Mouse (Mus musculus): ENCODE measurements around the gene Jag2. TPM values are rescaled to one million over a fixed set of nuclear protein-coding genes. Genes with fewer than 3 reads are reported as not detected.
A peak's percentile ranks its signal among the peaks of the same experiment; 100 is the strongest.

The Jag2 gene
- polyA plus RNA-seq, 1 experiment, result 0.25 TPM

DNA sequence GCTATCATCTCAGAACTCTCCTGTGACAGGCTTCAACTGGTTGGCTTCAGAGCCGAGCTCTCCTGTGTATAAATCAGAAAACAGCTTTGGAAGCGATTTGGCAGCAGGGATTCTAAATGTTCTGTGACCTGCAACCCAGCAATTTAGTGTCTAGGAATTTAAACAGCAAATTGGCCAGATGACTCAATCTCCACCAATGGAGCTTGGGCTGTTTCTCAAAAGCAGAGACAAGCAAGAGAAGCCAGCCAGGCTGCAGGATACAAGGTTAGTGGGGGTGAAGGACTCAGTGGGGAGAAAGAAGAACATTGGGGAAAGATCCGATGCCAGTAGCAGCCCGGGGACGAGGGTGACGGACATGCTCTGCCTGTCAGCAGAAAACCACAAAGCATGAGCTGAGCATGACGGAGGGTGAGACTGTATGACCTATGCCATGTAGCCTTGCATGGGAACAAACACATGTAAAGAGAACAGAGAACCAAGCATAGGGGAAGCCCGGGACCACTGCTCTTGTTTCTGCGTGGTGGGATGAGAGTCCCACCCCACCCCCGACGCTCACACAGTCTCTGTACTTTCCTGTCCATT is 35.2 kb downstream of the Jag2 start:
- H3K27ac ChIP-seq (ENCODE audit: insufficient read depth, low read length), result no peak overlapping the region
- peaks cover 5% of the 10 kb centered on the region; the same call in 1 of the 2 replicates for H3K4me1 ChIP-seq (ENCODE audit: control insufficient read depth, insufficient read depth, low read length)
- H3K4me3 ChIP-seq (ENCODE audit: insufficient read depth, low read length), result no peak overlapping the region
- no peak for TF ChIP-seq POLR2A (IDR thresholded peaks at IDR 0.05; ENCODE audit: low read depth, low read length)
- TF ChIP-seq CTCF (IDR thresholded peaks at IDR 0.05; ENCODE audit: borderline replicate concordance, insufficient read depth, low read length), result no peak

DNA sequence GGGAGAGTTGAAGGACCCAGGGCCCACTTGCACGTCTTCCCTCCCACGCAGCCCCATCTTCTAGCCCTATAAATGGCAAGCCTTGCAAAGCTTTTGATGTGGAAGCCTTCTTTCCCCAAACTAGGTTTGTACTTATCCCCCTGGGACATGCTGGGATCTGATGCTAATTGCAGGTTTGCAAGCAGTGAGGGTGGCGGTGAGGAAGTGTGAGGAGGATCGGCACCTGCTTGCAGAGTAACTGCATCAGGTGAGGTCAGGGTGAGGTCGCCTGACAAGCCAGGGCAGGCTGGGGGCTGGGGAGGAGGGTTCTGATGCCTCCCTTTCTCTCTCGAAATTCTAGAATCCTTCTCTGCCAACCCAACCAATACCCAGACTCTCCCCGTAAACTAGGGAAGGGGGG is 44.1 kb downstream of the Jag2 start:
- Histone ChIP-seq H3K27ac (ENCODE audit: insufficient read depth, low read length) (no peak overlapping the region), H3K4me3 (ENCODE audit: insufficient read depth, low read length) (no peak overlapping the region), H3K4me1 (ENCODE audit: control insufficient read depth, insufficient read depth, low read length) (no peaks in the 10 kb centered on the region)
- TF ChIP-seq POLR2A (IDR thresholded peaks at IDR 0.05; ENCODE audit: low read depth, low read length), result no peak
- TF ChIP-seq CTCF (IDR thresholded peaks at IDR 0.05; ENCODE audit: borderline replicate concordance, insufficient read depth, low read length), result no peak

DNA sequence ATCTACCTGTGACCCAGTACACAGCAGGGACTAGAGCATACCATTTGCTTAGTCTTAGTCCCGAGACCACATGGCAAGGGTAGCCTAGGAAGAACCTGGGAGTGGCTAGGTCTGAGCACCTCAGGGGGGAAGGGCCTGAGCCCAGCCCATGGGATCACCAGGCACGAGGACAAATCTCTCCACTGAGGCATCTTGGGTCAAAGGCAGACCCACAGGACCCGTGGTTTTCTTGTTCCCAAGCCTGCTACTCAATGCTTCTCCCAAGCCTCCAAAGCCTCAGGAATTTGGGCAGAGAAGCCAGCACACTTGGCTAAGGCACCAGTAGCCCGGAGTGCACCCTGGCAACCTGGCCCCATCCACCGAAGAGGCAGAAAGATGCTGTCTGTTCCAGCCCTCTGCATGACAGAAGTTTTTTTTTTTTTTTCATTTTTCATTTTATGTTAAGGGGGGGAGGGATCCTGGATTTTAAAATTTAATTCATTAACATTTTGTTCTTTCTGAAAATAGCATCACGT is 48.2 kb downstream of the Jag2 start:
- Histone ChIP-seq H3K27ac (ENCODE audit: insufficient read depth, low read length) (no peak overlapping the region), H3K4me1 (ENCODE audit: control insufficient read depth, insufficient read depth, low read length) (no peaks in the 10 kb centered on the region), H3K4me3 (ENCODE audit: insufficient read depth, low read length) (no peak overlapping the region)
- TF ChIP-seq CTCF (IDR thresholded peaks at IDR 0.05; ENCODE audit: borderline replicate concordance, insufficient read depth, low read length), result no peak
- TF ChIP-seq POLR2A (IDR thresholded peaks at IDR 0.05; ENCODE audit: low read depth, low read length), result no peak

DNA sequence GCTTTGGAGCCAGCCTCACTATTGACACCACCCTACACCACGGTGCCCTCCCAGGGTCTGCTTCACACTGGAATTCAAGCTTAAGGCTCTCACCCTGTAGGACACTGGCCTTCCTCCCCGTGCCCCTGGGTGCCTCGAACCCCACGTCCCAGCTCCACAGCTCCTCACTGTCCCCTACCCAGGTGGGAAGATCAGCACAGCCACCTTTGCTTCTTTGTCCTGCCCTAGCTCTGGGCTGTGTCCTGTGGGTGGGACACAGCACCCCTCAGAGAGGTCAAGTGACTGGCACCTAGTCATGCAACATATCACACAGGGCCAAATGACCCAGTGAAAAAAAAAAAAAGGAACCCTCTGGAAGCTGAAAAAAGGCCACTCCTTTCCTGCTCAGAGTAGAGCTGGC is 48.9 kb downstream of the Jag2 start:
- Histone ChIP-seq H3K4me1 (ENCODE audit: control insufficient read depth, insufficient read depth, low read length) (no peaks in the 10 kb centered on the region), H3K4me3 (ENCODE audit: insufficient read depth, low read length) (no peak overlapping the region), H3K27ac (ENCODE audit: insufficient read depth, low read length) (no peak overlapping the region)
- no peak for TF ChIP-seq CTCF (IDR thresholded peaks at IDR 0.05; ENCODE audit: borderline replicate concordance, insufficient read depth, low read length)
- TF ChIP-seq POLR2A (IDR thresholded peaks at IDR 0.05; ENCODE audit: low read depth, low read length), result no peak

DNA sequence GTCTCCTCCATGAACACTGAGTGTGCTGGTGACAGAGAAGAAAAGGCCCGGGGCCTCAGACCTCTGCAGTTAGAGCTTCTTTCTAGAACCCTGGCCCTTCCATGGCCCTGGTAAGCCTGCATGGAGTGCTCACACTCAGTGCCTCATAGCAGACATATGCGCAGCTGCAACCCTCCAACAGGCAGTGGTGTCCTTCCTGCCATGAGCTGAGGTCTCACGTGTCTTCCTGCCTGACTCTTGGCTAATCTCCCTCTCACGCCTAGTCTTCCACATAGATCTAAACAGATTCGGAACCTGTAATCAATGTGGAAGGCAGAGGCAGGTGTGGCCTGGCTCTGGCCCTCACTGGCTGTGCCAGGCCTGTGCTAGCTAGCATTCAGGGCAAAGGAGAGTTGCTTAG is 49.8 kb downstream of the Jag2 start:
- no peak for TF ChIP-seq POLR2A (IDR thresholded peaks at IDR 0.05; ENCODE audit: low read depth, low read length)
- no peak for TF ChIP-seq CTCF (IDR thresholded peaks at IDR 0.05; ENCODE audit: borderline replicate concordance, insufficient read depth, low read length)
- no peak overlapping the region for H3K4me3 ChIP-seq (ENCODE audit: insufficient read depth, low read length)
- H3K27ac ChIP-seq (ENCODE audit: insufficient read depth, low read length), result no peak overlapping the region
- H3K4me1 ChIP-seq (ENCODE audit: control insufficient read depth, insufficient read depth, low read length), result no peaks in the 10 kb centered on the region

DNA sequence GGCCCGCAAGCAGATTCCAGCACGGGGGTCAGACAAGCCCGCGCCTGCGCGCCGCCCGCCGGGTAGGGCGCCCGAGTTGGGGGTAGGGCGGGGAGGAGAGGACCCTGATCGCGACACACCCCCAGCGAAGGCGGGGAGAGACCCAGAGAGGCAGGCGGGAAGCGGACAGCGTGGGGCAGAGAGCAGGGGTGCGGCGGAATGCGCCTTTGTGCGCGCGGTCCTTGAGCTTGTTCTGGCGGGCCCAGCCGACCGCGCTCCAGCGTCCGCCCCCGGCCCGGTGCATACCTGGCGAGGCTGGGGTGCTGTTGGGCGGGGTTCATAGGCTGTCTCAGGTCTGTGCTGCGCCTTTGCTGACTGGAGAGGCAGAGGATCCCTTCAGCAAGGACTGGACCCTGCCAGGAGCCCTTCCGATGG is 52.0 kb downstream of the Jag2 start:
- H3K4me1 ChIP-seq (ENCODE audit: control insufficient read depth, insufficient read depth, low read length), result no peaks in the 10 kb centered on the region
- TF ChIP-seq POLR2A (IDR thresholded peaks at IDR 0.05; ENCODE audit: low read depth, low read length) (no peak), CTCF (IDR thresholded peaks at IDR 0.05; ENCODE audit: borderline replicate concordance, insufficient read depth, low read length) (no peak)
- H3K27ac ChIP-seq (ENCODE audit: insufficient read depth, low read length), result no peak overlapping the region
- no peak overlapping the region for H3K4me3 ChIP-seq (ENCODE audit: insufficient read depth, low read length)

DNA sequence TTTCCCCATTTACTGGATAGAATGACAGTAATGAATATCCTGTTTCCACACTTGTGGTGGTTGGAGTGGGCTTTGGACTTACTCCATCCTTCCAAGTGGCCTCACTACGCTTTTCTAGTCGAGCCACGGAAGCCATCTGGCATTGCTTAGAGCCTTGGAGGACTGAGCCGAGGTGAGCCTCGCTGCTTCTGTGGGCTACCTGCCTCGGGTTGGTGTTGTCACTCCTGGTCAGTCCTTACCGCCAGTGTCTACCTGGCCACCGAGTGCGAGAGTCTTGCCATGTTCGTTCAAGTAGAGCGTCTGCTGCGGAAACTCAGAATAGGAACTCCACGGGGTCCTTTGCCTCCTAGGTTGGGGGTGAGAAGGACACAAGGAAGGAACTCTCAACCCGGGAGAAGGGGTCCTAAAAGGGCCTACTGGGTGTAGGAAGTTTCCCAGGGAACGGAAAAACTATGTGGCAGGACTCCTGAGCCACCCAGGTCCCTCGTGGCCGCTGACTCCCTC is 52.5 kb downstream of the Jag2 start:
- Histone ChIP-seq H3K27ac (ENCODE audit: insufficient read depth, low read length) (no peak overlapping the region), H3K4me3 (ENCODE audit: insufficient read depth, low read length) (no peak overlapping the region), H3K4me1 (ENCODE audit: control insufficient read depth, insufficient read depth, low read length) (no peaks in the 10 kb centered on the region)
- no peak for TF ChIP-seq CTCF (IDR thresholded peaks at IDR 0.05; ENCODE audit: borderline replicate concordance, insufficient read depth, low read length)
- no peak for TF ChIP-seq POLR2A (IDR thresholded peaks at IDR 0.05; ENCODE audit: low read depth, low read length)

DNA sequence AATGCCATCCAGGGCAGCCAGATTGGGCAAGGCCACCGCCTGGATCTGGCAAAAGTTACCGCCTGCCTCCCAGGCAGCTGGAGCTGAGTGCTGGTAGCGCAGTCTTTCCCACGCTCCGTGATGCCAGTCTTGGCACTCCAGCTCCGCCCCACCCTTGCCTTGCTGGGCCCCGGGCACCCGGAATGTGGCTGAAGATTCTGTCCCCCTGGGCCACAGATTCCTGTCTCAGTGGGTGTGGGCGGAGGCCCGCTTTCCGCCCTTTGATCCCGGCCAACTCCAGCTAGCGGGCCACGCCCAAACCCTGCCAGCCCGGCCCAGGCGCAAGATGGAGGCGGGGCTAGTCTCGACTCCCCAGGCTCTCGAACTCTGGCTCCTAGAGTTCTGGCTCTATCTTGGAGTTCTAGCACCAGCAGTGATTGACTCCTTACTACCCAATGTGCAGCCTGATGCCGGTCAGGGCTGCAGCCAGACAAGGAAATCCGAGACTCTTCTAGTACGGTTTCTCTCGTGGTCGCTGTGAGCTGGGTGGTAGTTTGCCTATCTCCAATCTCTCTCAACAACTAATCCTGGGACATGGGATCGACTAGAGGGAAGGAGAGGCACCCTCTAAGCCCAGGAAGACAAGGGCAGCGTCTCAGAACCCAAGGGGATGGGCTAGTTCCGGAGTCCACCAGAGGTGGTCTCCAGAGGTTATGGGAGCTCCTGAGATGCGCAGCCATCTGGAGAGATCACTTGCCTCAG is 53.1 kb downstream of the Jag2 start:
- no peak overlapping the region for H3K4me3 ChIP-seq (ENCODE audit: insufficient read depth, low read length)
- no peak overlapping the region for H3K27ac ChIP-seq (ENCODE audit: insufficient read depth, low read length)
- H3K4me1 ChIP-seq (ENCODE audit: control insufficient read depth, insufficient read depth, low read length), result no peaks in the 10 kb centered on the region
- TF ChIP-seq CTCF (IDR thresholded peaks at IDR 0.05; ENCODE audit: borderline replicate concordance, insufficient read depth, low read length) (no peak), POLR2A (IDR thresholded peaks at IDR 0.05; ENCODE audit: low read depth, low read length) (no peak)

DNA sequence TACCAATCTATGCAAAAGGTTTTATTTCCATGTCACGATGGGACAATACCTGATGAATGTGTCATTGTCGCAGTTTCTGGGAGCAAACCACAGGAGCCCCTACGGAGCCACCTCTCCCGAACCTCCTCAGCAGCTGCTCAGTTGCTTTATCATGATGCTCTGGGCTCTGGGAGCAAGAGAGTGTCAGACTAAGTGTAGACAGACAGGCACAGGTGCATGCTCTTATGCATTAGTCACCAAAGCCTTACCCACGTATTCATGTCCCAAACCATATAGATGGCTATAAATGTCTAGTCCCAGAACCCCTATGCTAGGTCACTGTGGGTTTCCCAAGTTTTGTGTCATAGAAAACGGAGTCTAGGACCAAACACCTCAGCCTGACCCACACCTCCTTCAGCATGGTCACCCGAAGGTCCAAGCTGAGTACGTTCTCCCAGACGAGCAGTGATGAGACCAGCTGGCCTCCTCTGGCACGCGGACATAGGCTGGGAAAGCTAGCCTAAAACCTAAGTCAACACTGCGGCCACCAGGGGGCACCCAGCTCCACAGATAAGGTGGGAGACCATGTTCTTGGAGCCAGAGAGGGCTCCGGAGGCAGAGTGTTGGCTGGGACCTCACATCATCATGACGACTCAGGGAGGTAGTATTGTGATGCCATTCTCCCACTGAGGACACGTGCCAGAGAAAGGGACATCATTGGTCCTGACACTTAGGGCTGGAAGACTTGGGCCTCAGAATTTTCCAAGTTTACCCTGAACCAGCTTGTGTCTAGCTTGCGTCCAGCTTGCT is 54.2 kb downstream of the Jag2 start:
- Histone ChIP-seq H3K4me3 (ENCODE audit: insufficient read depth, low read length) (no peak overlapping the region), H3K27ac (ENCODE audit: insufficient read depth, low read length) (no peak overlapping the region), H3K4me1 (ENCODE audit: control insufficient read depth, insufficient read depth, low read length) (no peaks in the 10 kb centered on the region)
- no peak for TF ChIP-seq POLR2A (IDR thresholded peaks at IDR 0.05; ENCODE audit: low read depth, low read length)
- peak; percentile 81 for TF ChIP-seq CTCF (IDR thresholded peaks at IDR 0.05; ENCODE audit: borderline replicate concordance, insufficient read depth, low read length)
